Mouse (Mus musculus): Measurements from ENCODE around the gene Rfc5. TPM values are rescaled to one million over a fixed set of nuclear protein-coding genes. Genes with fewer than 3 reads are reported as not detected.
A peak's percentile ranks its signal among the peaks of the same experiment; 100 is the strongest.
"Not testable (repeated sequence)": the region's sequence is repeated elsewhere in the genome, so short reads cannot be mapped to it uniquely, and the experiment has no call there.

The Rfc5 gene
- 5.0 and 5.2 TPM in 2 replicates for polyA plus RNA-seq (2012)

DNA sequence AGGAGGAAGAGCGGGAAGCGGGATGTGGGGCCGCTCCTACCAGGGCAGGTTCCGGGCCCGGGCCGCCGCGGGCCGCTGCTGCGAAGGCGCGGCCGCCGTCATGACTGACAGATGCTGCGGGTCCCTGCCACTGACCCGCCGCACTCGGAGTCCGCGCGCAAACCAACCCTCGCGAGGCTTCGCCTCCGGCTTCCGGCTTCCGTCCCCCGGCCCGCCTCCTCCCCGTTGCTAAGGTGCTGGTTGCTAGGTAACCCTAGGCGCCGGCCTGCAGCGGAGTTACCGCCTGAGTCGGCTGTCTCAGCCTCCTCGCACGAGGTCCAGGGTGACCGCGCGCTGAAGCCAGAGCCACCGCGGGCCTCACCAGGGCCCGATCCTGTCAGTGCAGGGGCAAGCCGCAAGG lies at the start of gene Rfc5:
TSS of gene Rfc5 (minus strand) at position 171 of the 400 bp plus-strand sequence.
- TF ChIP-seq TAL1 (IDR thresholded peaks at IDR 0.05; ENCODE audit: low read length) (no peak), GATA1 (IDR thresholded peaks at IDR 0.05; ENCODE audit: low read length) (no peak)
- peak within 1 kb of the TSS; percentile 76 for H3K4me3 ChIP-seq (replicated peaks)
- H3K9me3 ChIP-seq (ENCODE audit: control insufficient read depth, low read length) = peaks cover 16% of the 10 kb centered on the region
- peaks cover 26% of the 10 kb centered on the region for H3K4me1 ChIP-seq (ENCODE audit: control insufficient read depth)
- peaks cover 40% of the 10 kb centered on the region for H3K36me3 ChIP-seq (ENCODE audit: control insufficient read depth)
- no peaks in the 10 kb centered on the region for H3K27me3 ChIP-seq (ENCODE audit: control insufficient read depth)

DNA sequence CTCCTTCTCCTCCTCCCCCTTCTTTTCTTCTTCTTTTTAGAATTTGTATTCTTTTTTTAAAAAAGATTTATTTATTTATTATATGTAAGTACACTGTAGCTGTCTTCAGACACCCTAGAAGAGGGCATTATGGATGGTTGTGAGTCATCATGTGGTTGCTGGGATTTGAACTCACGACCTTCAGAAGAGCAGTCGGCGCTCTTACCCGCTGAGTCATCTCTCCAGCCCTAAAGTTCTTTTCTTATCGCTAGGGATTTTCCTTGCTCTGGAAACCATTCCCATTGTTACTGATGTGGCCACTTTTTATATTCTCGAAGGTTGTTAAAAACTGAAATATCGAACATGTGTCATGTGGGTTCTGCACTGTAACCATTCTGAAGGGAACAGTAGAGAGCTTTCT lies 44.7 kb upstream of the Rfc5 start:
- not testable (repeated sequence) for H3K4me3 ChIP-seq (replicated peaks); H3K27me3 ChIP-seq (ENCODE audit: control insufficient read depth); H3K9me3 ChIP-seq (ENCODE audit: control insufficient read depth, low read length); H3K36me3 ChIP-seq (ENCODE audit: control insufficient read depth); H3K4me1 ChIP-seq (ENCODE audit: control insufficient read depth)

DNA sequence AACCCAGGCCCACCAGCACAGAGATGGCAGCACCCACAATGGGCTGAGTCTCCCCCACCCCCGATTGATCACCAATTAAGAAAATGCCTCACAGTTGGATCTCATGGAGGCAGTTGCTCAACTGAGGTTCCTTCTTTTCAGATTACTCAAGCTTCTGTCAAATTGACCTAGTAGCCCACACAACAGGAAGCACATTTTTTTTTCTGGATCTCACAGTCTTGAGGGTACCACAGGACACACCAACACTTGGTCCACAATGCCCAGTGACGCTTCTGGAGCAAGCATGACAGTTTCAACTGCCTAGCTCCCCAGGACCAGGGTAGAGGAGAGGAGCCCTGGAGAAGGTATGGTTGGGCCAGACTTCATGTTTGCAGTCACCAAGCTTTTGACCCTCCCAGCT lies 28.6 kb upstream of the Rfc5 start:
- TF ChIP-seq TAL1 (IDR thresholded peaks at IDR 0.05; ENCODE audit: low read length) = no peak
- no peak for TF ChIP-seq GATA1 (IDR thresholded peaks at IDR 0.05; ENCODE audit: low read length)
- H3K27me3 ChIP-seq (ENCODE audit: control insufficient read depth) = peaks cover 46% of the 10 kb centered on the region
- H3K36me3 ChIP-seq (ENCODE audit: control insufficient read depth) = no peaks in the 10 kb centered on the region
- no peak overlapping the region for H3K4me3 ChIP-seq (replicated peaks)
- H3K4me1 ChIP-seq (ENCODE audit: control insufficient read depth) = no peaks in the 10 kb centered on the region; the same call in 1 of the 2 replicates
- no peaks in the 10 kb centered on the region for H3K9me3 ChIP-seq (ENCODE audit: control insufficient read depth, low read length)

DNA sequence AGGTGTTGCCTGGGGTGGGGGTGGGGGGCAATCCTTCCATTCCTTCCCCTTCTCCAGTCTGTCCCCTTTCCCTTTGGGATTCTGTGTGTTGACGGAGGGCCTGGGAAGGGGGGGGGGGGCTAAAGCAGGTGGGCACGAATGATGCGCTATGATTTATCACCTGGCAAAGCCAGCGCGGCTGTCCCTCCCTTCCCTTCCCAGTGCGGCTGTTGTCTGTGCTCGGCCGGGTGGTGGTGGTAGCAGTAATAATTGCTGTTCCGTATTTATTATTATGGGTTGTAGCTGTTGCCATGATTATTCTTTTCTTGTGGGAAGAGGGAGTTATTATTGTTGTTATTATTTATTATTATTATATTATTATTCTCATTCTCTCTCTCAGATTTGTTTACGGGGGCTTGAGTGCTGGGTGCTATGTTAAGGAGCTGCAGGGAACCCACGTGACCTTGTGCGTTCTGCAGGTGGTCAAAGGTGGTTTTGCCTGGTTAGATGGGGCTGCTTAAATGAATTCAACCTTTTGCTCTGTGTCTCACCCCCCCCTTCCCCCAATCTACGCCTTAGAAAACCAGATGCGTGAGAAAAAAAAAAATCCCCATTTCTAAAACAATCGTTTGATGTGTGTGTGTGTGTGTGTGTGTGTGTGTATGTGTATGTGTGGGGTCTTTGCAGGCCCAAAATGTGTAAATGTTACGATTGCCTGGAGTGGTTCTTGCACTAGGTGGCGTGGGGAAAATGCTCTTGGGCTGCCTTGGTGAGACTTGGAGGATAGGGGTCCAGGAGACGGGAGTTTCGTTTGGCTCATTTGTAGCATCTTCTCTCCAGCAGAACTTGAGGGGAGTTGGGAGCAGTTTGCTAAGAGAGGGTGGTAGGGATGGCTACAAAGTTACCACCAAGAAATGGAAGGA lies 26.4 kb upstream of the Rfc5 start:
- no peaks in the 10 kb centered on the region; the same call in 1 of the 2 replicates for H3K4me1 ChIP-seq (ENCODE audit: control insufficient read depth)
- TF ChIP-seq TAL1 (IDR thresholded peaks at IDR 0.05; ENCODE audit: low read length) (no peak), GATA1 (IDR thresholded peaks at IDR 0.05; ENCODE audit: low read length) (no peak)
- peaks cover 60% of the 10 kb centered on the region for H3K27me3 ChIP-seq (ENCODE audit: control insufficient read depth)
- H3K36me3 ChIP-seq (ENCODE audit: control insufficient read depth) = no peaks in the 10 kb centered on the region
- H3K4me3 ChIP-seq (replicated peaks) = no peak overlapping the region
- no peaks in the 10 kb centered on the region for H3K9me3 ChIP-seq (ENCODE audit: control insufficient read depth, low read length)

DNA sequence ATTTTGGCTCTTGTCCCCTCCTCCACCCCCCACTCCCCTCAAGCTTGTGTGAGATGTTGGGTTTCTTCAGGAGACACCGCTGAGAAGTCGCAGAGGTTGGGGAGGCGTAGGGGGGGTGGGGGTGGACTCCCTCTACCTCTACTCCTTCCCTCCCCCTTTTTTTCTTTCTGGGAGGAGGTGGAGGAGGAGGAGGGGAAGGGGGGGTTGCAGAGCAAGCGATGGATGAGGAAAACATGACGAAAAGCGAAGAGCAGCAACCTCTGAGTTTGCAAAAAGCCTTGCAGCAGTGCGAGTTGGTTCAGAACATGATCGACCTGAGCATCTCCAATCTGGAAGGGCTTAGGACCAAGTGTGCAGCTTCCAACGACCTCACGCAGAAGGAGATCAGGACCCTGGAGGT lies 25.8 kb upstream of the Rfc5 start:
- H3K4me3 ChIP-seq (replicated peaks) = no peak overlapping the region
- no peak for TF ChIP-seq TAL1 (IDR thresholded peaks at IDR 0.05; ENCODE audit: low read length)
- no peak for TF ChIP-seq GATA1 (IDR thresholded peaks at IDR 0.05; ENCODE audit: low read length)
- H3K9me3 ChIP-seq (ENCODE audit: control insufficient read depth, low read length) = no peaks in the 10 kb centered on the region
- H3K27me3 ChIP-seq (ENCODE audit: control insufficient read depth) = peaks cover 63% of the 10 kb centered on the region
- H3K36me3 ChIP-seq (ENCODE audit: control insufficient read depth) = no peaks in the 10 kb centered on the region
- no peaks in the 10 kb centered on the region; the same call in 1 of the 2 replicates for H3K4me1 ChIP-seq (ENCODE audit: control insufficient read depth)

DNA sequence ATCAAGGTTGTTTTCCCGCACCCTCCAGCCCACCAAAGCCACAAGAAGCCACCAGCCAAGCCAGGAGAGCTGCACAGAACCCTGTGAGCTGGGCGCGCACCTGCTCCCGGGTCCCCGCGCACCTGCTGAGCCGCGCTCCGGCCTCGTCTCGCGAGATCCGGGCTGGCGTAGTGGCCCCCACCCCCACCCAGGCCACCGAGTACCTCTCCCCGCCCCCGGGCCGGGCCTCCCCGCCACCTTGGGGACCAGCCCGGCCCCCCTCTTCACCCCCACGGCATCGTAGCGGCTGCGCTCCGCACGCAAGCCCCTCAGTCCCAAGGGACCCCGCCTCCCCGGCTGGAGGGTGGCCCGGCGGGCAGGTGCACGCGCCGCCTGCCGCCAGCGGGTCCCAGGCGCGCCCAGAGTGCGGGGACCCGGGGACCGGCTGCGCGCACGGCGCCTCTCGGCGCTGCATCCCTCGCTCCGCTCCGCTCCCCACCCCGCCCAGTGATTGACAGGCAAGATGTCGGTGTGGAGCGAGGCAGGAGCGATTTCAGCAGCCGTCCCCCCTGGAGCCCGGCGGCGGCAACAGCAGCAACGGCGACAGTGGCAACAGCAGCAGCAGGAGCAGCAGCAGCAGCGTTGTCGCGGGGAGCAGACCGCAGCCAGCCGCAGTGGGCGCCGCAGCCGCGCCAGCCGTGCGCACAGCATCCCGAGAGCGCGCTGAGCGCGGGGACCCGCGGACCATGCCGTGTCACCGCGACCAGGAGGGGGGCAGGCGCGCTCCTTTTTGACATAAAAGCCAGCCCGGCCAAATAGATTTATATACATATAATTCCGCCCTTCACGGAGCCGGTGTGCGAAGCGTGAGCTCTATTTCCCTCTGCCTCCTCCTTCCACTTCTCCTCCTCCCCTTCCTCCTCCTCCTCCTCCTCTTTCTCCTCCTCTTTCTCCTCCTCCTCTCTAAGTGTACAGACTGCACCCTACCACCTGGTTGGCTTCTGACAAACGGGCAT lies 25.0 kb upstream of the Rfc5 start, which contains the start of gene Ksr2:
TSS of gene Ksr2 (plus strand) at position 494 of the 995 bp plus-strand sequence.
- no peaks in the 10 kb centered on the region for H3K9me3 ChIP-seq (ENCODE audit: control insufficient read depth, low read length)
- no peak for TF ChIP-seq TAL1 (IDR thresholded peaks at IDR 0.05; ENCODE audit: low read length)
- TF ChIP-seq GATA1 (IDR thresholded peaks at IDR 0.05; ENCODE audit: low read length) = no peak
- H3K4me1 ChIP-seq (ENCODE audit: control insufficient read depth) = no peaks in the 10 kb centered on the region; the same call in 1 of the 2 replicates
- peaks cover 70% of the 10 kb centered on the region for H3K27me3 ChIP-seq (ENCODE audit: control insufficient read depth)
- peak within 1 kb of the TSS; percentile 36 for H3K4me3 ChIP-seq (replicated peaks)
- no peaks in the 10 kb centered on the region for H3K36me3 ChIP-seq (ENCODE audit: control insufficient read depth)

DNA sequence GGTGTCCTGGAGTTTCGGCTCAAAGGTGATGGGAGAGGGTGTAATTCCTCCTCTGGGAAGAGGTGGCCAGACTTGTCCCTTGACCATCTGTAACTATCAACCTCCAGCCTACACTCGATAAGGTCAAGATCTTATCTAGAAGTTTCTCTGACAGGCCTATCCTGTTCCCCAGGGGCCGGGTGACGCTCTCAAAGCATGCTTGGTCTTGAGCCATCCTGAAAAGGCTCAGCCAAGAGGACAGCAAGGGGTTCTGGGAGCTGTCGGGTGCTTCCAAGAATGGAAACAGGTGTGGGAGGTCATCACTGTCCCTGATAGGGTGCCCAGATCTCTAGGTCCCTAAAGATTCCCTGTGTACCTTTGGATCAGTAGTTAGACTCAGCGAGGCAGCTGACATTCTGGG lies 20.5 kb upstream of the Rfc5 start:
- Histone ChIP-seq H3K4me3 (replicated peaks) (no peak overlapping the region), H3K36me3 (ENCODE audit: control insufficient read depth) (no peaks in the 10 kb centered on the region), H3K4me1 (ENCODE audit: control insufficient read depth) (no peaks in the 10 kb centered on the region; the same call in 1 of the 2 replicates), H3K27me3 (ENCODE audit: control insufficient read depth) (peaks cover 44% of the 10 kb centered on the region), H3K9me3 (ENCODE audit: control insufficient read depth, low read length) (no peaks in the 10 kb centered on the region)
- TF ChIP-seq GATA1 (IDR thresholded peaks at IDR 0.05; ENCODE audit: low read length) (no peak), TAL1 (IDR thresholded peaks at IDR 0.05; ENCODE audit: low read length) (no peak)

DNA sequence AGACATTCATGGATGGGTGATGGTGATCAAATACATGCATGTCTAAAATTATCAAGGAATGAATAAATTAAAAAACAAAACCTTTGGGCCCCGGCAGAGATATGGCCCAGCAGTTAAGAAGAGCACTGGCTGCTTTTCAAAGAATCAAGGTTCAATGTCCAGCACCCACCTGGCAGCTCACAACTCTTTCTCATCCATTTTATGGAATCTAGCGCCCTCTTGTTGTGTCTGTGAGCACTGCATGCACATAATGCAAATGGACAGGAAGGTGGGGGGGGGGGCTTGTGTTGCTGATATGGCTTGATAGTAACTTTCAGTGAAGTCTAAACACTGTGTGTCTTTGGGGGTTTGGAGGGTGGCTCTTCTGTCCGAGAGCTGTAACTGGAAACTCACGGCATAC lies 19.4 kb upstream of the Rfc5 start:
- H3K4me3 ChIP-seq (replicated peaks) = no peak overlapping the region
- H3K4me1 ChIP-seq (ENCODE audit: control insufficient read depth) = no peaks in the 10 kb centered on the region
- no peak for TF ChIP-seq TAL1 (IDR thresholded peaks at IDR 0.05; ENCODE audit: low read length)
- no peak for TF ChIP-seq GATA1 (IDR thresholded peaks at IDR 0.05; ENCODE audit: low read length)
- H3K9me3 ChIP-seq (ENCODE audit: control insufficient read depth, low read length) = no peaks in the 10 kb centered on the region
- H3K36me3 ChIP-seq (ENCODE audit: control insufficient read depth) = no peaks in the 10 kb centered on the region
- H3K27me3 ChIP-seq (ENCODE audit: control insufficient read depth) = peaks cover 32% of the 10 kb centered on the region

DNA sequence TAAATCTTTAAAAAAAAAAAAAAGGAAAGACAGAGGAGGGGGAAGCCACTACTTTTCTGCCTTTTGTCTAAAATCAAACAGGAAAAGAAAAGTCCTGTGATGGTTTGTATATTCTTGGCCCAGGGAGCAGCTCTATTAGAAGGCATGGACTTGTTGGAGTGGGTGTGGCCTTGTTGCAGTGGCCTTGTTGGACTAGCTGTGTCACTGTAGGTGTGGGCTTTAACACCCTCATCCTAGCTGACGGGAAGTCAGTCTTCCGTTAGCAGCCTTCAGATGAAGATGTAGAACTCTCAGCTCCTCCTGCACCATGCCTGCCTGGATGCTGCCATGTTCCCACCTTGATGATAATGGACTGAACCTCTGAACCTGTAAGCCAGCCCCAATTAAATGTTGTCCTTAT lies 15.8 kb upstream of the Rfc5 start:
- not testable (repeated sequence) for H3K4me3 ChIP-seq (replicated peaks); H3K4me1 ChIP-seq (ENCODE audit: control insufficient read depth); H3K9me3 ChIP-seq (ENCODE audit: control insufficient read depth, low read length); H3K27me3 ChIP-seq (ENCODE audit: control insufficient read depth); H3K36me3 ChIP-seq (ENCODE audit: control insufficient read depth)

Measured in erythroblast, embryonic 14.5 days (primary cell).